Mouse (Mus musculus) heart, embryonic 10.5 days (tissue): ENCODE measurements around the gene Topbp1. TPM values are rescaled to one million over a fixed set of nuclear protein-coding genes. Genes with fewer than 3 reads are reported as not detected.
"Not testable (repeated sequence)": the region's sequence is repeated elsewhere in the genome, so short reads cannot be mapped to it uniquely, and the experiment has no call there.

Experiments used
- DNase-seq: peaks from one replicate; pipeline ENCODE4 v3.0.0-alpha.2; 2017; ENCODE audit warnings: low spot score
- H3K27ac ChIP-seq: fragments of 300-500 bp; sonication (generic); 2 replicates; pipeline ENCODE4 v1.5.1; 2016; ENCODE audit warnings: mild to moderate bottlenecking
- H3K27me3 ChIP-seq: fragments of 300-500 bp; sonication (generic); 2 replicates; pipeline ENCODE4 v1.6.1; 2016; ENCODE audit warnings: mild to moderate bottlenecking; ENCODE audit not compliant: poor library complexity, insufficient read depth, severe bottlenecking
- H3K36me3 ChIP-seq: fragments of 300-500 bp; sonication (generic); 2 replicates; pipeline ENCODE4 v1.6.1; 2016; ENCODE audit warnings: mild to moderate bottlenecking, moderate library complexity
- H3K4me1 ChIP-seq: fragments of 300-500 bp; sonication (generic); 2 replicates; pipeline ENCODE4 v1.6.1; 2016; ENCODE audit warnings: mild to moderate bottlenecking
- H3K4me3 ChIP-seq: fragments of 300-500 bp; sonication (generic); 2 replicates; pipeline ENCODE4 v1.5.1; 2016; ENCODE audit warnings: mild to moderate bottlenecking, moderate library complexity
- H3K9me3 ChIP-seq: fragments of 300-500 bp; sonication (generic); 2 replicates; pipeline ENCODE4 v1.6.1; 2016; ENCODE audit warnings: mild to moderate bottlenecking, moderate library complexity
- WGBS: fragments of 180-500 bp; shearing (Covaris S2); methylation state at CpG from one replicate; pipeline ENCODE4 v1.1.7; 2016; 5-methylcytosine and 5-hydroxymethylcytosine counted together
- polyA plus RNA-seq: library from polyadenylated mRNA; unstranded; fragments of >200 nt; fragmentation: Nextera tagmentation; extraction: Ambion mirVana; gene quantifications from 2 replicates; pipeline ENCODE4 v1.2.1, GENCODE M21; 2016

Topbp1 gene
- polyA plus RNA-seq, 1 experiment from 2014 or later, result 62.6 TPM

DNA sequence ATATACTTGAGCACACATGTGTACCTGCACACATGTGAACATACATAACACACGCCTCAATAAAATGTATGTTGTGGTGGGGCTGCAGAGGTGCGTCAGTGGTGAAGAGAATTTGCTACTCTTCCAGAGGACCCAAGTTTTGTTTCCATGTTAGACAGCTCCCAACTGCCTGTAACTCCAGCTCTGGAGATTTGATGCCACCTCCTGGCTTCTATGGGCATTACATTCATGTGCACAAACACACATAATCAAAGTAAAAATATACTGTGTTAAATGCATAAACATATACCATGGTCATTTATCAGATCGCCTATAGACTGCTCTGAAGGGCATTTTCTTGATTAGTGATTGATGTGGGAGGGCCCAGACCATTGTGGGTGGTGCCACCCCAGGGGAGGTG lies 2.3 kb upstream of the Topbp1 start:
- WGBS, result 51% methylated on average over 3 of the region's 3 CpGs
- no peaks in the 10 kb centered on the region for H3K27me3 ChIP-seq
- H3K4me3 ChIP-seq, result no peak overlapping the region
- H3K36me3 ChIP-seq, result peaks cover 7% of the 10 kb centered on the region; the same call in 1 of the 2 replicates
- no peaks in the 10 kb centered on the region for H3K9me3 ChIP-seq
- no peak overlapping the region for H3K27ac ChIP-seq
- H3K4me1 ChIP-seq, result peaks cover 9% of the 10 kb centered on the region; the same call in 1 of the 2 replicates
- DNase-seq, result no peak

DNA sequence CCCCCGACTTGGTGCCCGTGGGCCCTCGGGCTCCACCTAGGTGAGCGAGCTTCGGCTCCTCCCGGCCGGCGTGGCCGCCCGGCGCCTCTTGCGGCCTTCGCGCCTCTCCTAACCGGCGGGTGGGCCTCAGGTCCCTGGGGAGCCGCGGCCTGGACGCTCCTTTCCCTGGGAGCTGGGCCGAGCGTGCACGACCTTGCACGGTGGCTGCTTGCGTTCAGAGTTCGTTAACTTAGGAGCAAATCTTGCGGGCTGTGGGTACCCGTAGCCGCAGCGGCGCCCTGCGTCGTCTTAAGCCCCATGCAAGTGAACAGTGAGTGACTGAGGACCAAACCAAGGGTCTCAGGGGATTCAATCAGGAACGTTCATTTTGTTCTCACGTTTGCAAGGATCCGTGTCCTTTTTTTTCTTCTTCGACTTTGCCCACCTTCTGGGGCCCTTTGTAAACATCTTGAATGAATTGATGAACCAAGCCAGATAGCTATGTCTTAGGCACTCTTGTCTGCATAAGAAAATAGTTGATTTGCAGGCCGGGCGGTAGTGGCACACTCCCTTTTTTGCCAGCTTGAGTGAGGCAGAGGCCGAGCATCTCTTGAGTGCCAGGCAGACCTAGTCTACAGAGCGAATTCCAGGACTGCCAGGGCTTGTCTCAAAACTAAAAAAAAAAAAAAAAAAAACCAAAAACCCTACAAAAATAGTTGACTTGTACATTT lies 472 bp downstream of the Topbp1 start:
- under 1% methylated on average over 40 of the region's 40 CpGs for WGBS
- no peaks in the 10 kb centered on the region for H3K27me3 ChIP-seq
- H3K36me3 ChIP-seq, result peaks cover 35% of the 10 kb centered on the region
- peaks cover 9% of the 10 kb centered on the region; the same call in 1 of the 2 replicates for H3K4me1 ChIP-seq
- DNase-seq, result peak; percentile 83
- H3K27ac ChIP-seq, result peak overlapping the region; percentile 97
- H3K9me3 ChIP-seq, result no peaks in the 10 kb centered on the region
- peak overlapping the region; percentile 97 for H3K4me3 ChIP-seq

- Histone ChIP-seq H3K36me3 (peaks cover 76% of the 10 kb centered on the region), H3K4me1 (peaks cover 9% of the 10 kb centered on the region; the same call in 1 of the 2 replicates), H3K27me3 (no peaks in the 10 kb centered on the region), H3K27ac (no peak overlapping the region), H3K4me3 (no peak overlapping the region), H3K9me3 (no peaks in the 10 kb centered on the region)
- WGBS, result 86% methylated on average over 6 of the region's 6 CpGs
- DNase-seq, result no peak
Observed at GRCm38 (mm10) chr9:103309832-103310231, 4.8 kb downstream of the Topbp1 start.

- peaks cover 99% of the 10 kb centered on the region for H3K36me3 ChIP-seq
- 100% methylated on average over 1 of the region's 2 CpGs for WGBS
- no peak overlapping the region for H3K27ac ChIP-seq
- no peak overlapping the region for H3K4me3 ChIP-seq
- no peak for DNase-seq
- no peaks in the 10 kb centered on the region for H3K9me3 ChIP-seq
- no peaks in the 10 kb centered on the region for H3K4me1 ChIP-seq
- no peaks in the 10 kb centered on the region for H3K27me3 ChIP-seq
Observed at GRCm38 (mm10) chr9:103324678-103325077, 19.7 kb downstream of the Topbp1 start.

GRCm38 (mm10) chr9:103326449-103326848 lies 21.4 kb downstream of the Topbp1 start:
- Histone ChIP-seq H3K27me3 (no peaks in the 10 kb centered on the region), H3K9me3 (no peaks in the 10 kb centered on the region), H3K4me3 (no peak overlapping the region), H3K36me3 (peaks cover 96% of the 10 kb centered on the region), H3K27ac (no peak overlapping the region), H3K4me1 (no peaks in the 10 kb centered on the region)
- WGBS, result 71% methylated on average over 9 of the region's 9 CpGs
- DNase-seq, result no peak

GRCm38 (mm10) chr9:103332663-103333062 lies 27.6 kb downstream of the Topbp1 start:
- H3K4me1 ChIP-seq, result peaks cover 11% of the 10 kb centered on the region; the same call in 1 of the 2 replicates
- no peak for DNase-seq
- peaks cover 96% of the 10 kb centered on the region for H3K36me3 ChIP-seq
- no peaks in the 10 kb centered on the region for H3K9me3 ChIP-seq
- no peak overlapping the region for H3K4me3 ChIP-seq
- WGBS, result 82% methylated on average over 6 of the region's 6 CpGs
- H3K27me3 ChIP-seq, result no peaks in the 10 kb centered on the region
- no peak overlapping the region for H3K27ac ChIP-seq

DNA sequence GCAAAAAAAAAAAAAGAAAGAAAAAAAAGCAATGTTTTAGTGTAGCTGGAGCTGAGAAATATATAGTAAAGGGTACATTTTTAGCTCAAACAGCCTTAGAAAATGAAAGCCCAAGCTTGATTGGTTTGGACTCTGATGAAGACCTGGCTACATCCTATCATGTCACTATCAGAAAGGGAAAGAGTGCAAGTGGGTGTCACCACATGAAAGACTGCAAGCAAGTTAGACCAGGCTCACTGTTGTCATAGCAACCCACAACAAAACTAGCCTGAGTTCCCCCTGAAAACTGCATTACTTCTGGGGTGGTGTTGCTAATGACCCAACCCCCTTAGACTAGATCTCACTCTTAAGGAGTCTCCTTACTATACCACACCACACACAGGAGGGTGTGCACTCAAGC lies 31.9 kb downstream of the Topbp1 start:
- DNase-seq, result no peak
- H3K36me3 ChIP-seq, result peaks cover 95% of the 10 kb centered on the region
- H3K27me3 ChIP-seq, result no peaks in the 10 kb centered on the region
- H3K4me1 ChIP-seq, result peaks cover 11% of the 10 kb centered on the region; the same call in 1 of the 2 replicates
- no peak overlapping the region for H3K4me3 ChIP-seq
- H3K27ac ChIP-seq, result no peak overlapping the region
- H3K9me3 ChIP-seq, result no peaks in the 10 kb centered on the region

GRCm38 (mm10) chr9:103347045-103347444 lies 42.0 kb downstream of the Topbp1 start:
- Histone ChIP-seq H3K27ac (no peak overlapping the region), H3K9me3 (no peaks in the 10 kb centered on the region), H3K36me3 (peaks cover 88% of the 10 kb centered on the region), H3K4me3 (no peak overlapping the region), H3K27me3 (no peaks in the 10 kb centered on the region), H3K4me1 (no peaks in the 10 kb centered on the region)
- WGBS, result 90% methylated on average over 4 of the region's 4 CpGs
- no peak for DNase-seq

- no peak for DNase-seq
- Histone ChIP-seq H3K27ac (no peak overlapping the region), H3K9me3 (no peaks in the 10 kb centered on the region), H3K27me3 (no peaks in the 10 kb centered on the region), H3K4me3 (no peak overlapping the region), H3K4me1 (no peaks in the 10 kb centered on the region), H3K36me3 (peaks cover 85% of the 10 kb centered on the region)
- WGBS, result 84% methylated on average over 1 of the region's 1 CpGs
Observed at GRCm38 (mm10) chr9:103347996-103348490, 43.0 kb downstream of the Topbp1 start.

- Histone ChIP-seq H3K4me3 (no peak overlapping the region), H3K36me3 (peaks cover 78% of the 10 kb centered on the region), H3K4me1 (no peaks in the 10 kb centered on the region)
Observed at GRCm38 (mm10) chr9:103348791-103349190, 43.8 kb downstream of the Topbp1 start.

DNA sequence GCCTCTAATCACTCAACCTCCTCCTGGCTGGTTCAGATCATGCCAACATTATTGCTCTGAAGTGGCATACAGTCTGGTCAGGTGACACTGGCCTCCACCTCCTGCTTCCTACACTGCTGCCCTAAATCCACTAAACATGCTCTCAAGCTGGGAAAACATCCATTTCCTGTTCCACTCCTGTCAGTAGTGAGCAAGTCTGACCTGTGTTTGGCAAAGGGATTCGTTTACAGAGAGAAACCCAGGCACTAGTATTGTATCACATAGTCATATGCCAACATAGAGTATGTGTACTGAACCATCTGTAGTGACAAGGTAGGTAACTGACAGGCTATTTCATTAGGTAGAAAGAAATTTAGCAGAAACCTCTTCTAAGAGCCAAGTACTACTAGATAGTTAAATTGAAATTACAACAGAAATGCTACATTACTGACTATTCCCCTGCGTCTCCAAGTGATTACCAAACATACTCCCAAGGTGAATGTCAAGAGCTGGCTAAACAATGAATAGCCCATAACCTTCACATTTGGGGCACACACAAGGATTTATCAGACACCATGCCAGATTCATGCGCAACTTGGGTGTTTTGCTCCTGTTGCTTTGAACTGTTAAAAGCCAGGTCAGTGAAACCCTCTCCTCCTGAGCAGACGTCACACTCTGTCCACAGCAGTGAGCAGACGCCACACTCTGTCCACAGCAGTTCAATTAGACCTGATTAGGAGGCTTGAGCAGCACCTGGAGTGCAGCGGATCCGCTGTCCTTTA lies 48.7 kb downstream of the Topbp1 start:
- 84% methylated on average over 7 of the region's 7 CpGs for WGBS
- peaks cover 72% of the 10 kb centered on the region for H3K36me3 ChIP-seq
- not testable (repeated sequence) for H3K4me1 ChIP-seq, H3K27ac ChIP-seq, H3K27me3 ChIP-seq, H3K4me3 ChIP-seq, H3K9me3 ChIP-seq, DNase-seq

More at GRCm38 (mm10) chr9:103348791-103349190, 43.8 kb downstream of the Topbp1 start:
- Histone ChIP-seq H3K27ac (no peak overlapping the region), H3K27me3 (no peaks in the 10 kb centered on the region), H3K9me3 (no peaks in the 10 kb centered on the region)
- DNase-seq, result no peak

DNA sequence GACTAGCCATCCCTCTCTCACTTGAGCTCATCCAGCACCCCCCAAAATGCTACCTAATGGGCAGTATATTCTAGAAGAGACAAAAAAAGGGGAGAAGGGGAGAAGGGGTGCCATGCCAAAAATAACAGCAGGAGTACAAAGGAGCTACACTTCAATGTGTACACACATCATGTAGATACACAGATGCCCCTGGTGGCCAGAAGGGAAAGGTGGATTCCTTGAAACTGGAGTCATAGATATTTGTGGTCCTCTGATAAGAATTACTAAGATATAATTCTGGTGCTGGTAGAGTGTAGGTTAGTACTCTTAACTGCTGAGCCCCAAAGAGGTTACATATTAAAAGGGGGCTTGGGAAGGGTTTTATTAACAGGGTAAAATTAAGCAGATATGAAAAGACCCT lies 52.9 kb downstream of the Topbp1 start:
- no peak overlapping the region for H3K27ac ChIP-seq
- H3K4me3 ChIP-seq, result no peak overlapping the region
- DNase-seq, result no peak
- H3K4me1 ChIP-seq, result 0 out of 2 replicates have a peak, but pooled peaks cover under 1% of the 10 kb centered on the region
- peaks cover 74% of the 10 kb centered on the region for H3K36me3 ChIP-seq
- no peaks in the 10 kb centered on the region for H3K27me3 ChIP-seq
- H3K9me3 ChIP-seq, result no peaks in the 10 kb centered on the region

GRCm38 (mm10) chr9:103358545-103358944 lies 53.5 kb downstream of the Topbp1 start:
- Histone ChIP-seq H3K27me3 (no peaks in the 10 kb centered on the region), H3K36me3 (peaks cover 79% of the 10 kb centered on the region), H3K9me3 (no peaks in the 10 kb centered on the region), H3K4me3 (no peak overlapping the region), H3K27ac (no peak overlapping the region), H3K4me1 (peaks cover 3% of the 10 kb centered on the region; the same call in 1 of the 2 replicates)
- 85% methylated on average over 4 of the region's 4 CpGs for WGBS
- peak; percentile 10 for DNase-seq
